Mouse (Mus musculus) limb, embryonic 15.5 days (tissue): ENCODE results near the gene Hps1. TPM values are rescaled to one million over a fixed set of nuclear protein-coding genes. Genes with fewer than 3 reads are reported as not detected.
"Not testable (repeated sequence)": the region's sequence is repeated elsewhere in the genome, so short reads cannot be mapped to it uniquely, and the experiment has no call there.

Source experiments
- ATAC-seq: fragments of 200-750 bp; cut with Nextera tagmentation; 2 replicates; pipeline ENCODE4 v1.8.0; 2017; ENCODE audit warnings: low read depth, moderate TSS enrichment; ENCODE audit not compliant: insufficient number of reproducible peaks, low FRiP score, low TSS enrichment
- H3K27ac ChIP-seq: fragments of 300-500 bp; sonication (generic); 2 replicates; pipeline ENCODE4 v1.5.1; 2015; ENCODE audit warnings: moderate library complexity, mild to moderate bottlenecking, inconsistent platforms
- H3K27me3 ChIP-seq: fragments of 300-500 bp; sonication (generic); 2 replicates; pipeline ENCODE4 v1.6.1; 2015; ENCODE audit warnings: inconsistent platforms
- H3K36me3 ChIP-seq: fragments of 300-500 bp; sonication (generic); 2 replicates; pipeline ENCODE4 v1.6.1; 2015; ENCODE audit warnings: inconsistent platforms
- H3K4me1 ChIP-seq: fragments of 300-500 bp; sonication (generic); 2 replicates; pipeline ENCODE4 v1.6.1; 2015; ENCODE audit warnings: inconsistent platforms
- H3K4me2 ChIP-seq: fragments of 300-500 bp; sonication (generic); 2 replicates; pipeline ENCODE4 v1.6.1; 2015; ENCODE audit warnings: mild to moderate bottlenecking, inconsistent platforms
- H3K4me3 ChIP-seq: fragments of 300-500 bp; sonication (generic); 2 replicates; pipeline ENCODE4 v1.5.1; 2015; ENCODE audit warnings: mild to moderate bottlenecking, inconsistent platforms
- H3K9ac ChIP-seq: fragments of 300-500 bp; sonication (generic); 2 replicates; pipeline ENCODE4 v1.6.1; 2015; ENCODE audit warnings: inconsistent platforms
- H3K9me3 ChIP-seq: fragments of 300-500 bp; sonication (generic); 2 replicates; pipeline ENCODE4 v1.6.1; 2016; ENCODE audit warnings: inconsistent platforms
- WGBS: fragments of 180-500 bp; shearing (Covaris S2); methylation state at CpG from one replicate; pipeline ENCODE4 v1.1.7; 2015; 5-methylcytosine and 5-hydroxymethylcytosine counted together
- polyA plus RNA-seq: library from polyadenylated mRNA; unstranded; fragments of >200 nt; fragmentation: Nextera tagmentation; extraction: Ambion mirVana; gene quantifications from 2 replicates; pipeline ENCODE4 v1.2.1, GENCODE M21; 2015

Hps1 gene
- polyA plus RNA-seq, 1 experiment from 2014 or later, result 15.3 TPM

GRCm38 (mm10) chr19:42785562-42786220 is 5.9 kb upstream of the Hps1 start:
- 60% methylated on average over 8 of the region's 8 CpGs for WGBS
- H3K27me3 ChIP-seq, result 0 out of 2 replicates have a peak, but pooled peaks cover 14% of the 10 kb centered on the region
- H3K4me1 ChIP-seq, result 0 out of 2 replicates have a peak, but pooled peaks cover 3% of the 10 kb centered on the region
- no peaks in the 10 kb centered on the region for H3K9me3 ChIP-seq
- H3K36me3 ChIP-seq, result no peaks in the 10 kb centered on the region
- H3K9ac ChIP-seq, result no peak overlapping the region
- H3K4me3 ChIP-seq, result no peak overlapping the region
- ATAC-seq, result no peak
- no peak overlapping the region for H3K4me2 ChIP-seq
- no peak overlapping the region for H3K27ac ChIP-seq

GRCm38 (mm10) chr19:42785129-42785528 is 5.4 kb upstream of the Hps1 start:
- H3K27me3 ChIP-seq, result 0 out of 2 replicates have a peak, but pooled peaks cover 14% of the 10 kb centered on the region
- H3K9me3 ChIP-seq, result no peaks in the 10 kb centered on the region
- no peak for ATAC-seq
- no peak overlapping the region for H3K4me3 ChIP-seq
- no peaks in the 10 kb centered on the region for H3K36me3 ChIP-seq
- H3K9ac ChIP-seq, result no peak overlapping the region
- 39% methylated on average over 2 of the region's 2 CpGs for WGBS
- no peak overlapping the region for H3K27ac ChIP-seq
- H3K4me2 ChIP-seq, result no peak overlapping the region
- H3K4me1 ChIP-seq, result peaks cover 3% of the 10 kb centered on the region; the same call in 1 of the 2 replicates

- not testable (repeated sequence) for ATAC-seq, H3K36me3 ChIP-seq, H3K9me3 ChIP-seq, H3K27me3 ChIP-seq
- Histone ChIP-seq H3K4me1 (peaks cover 12% of the 10 kb centered on the region), H3K27ac (peak overlapping the region; percentile 87), H3K4me2 (peak overlapping the region; percentile 78), H3K4me3 (peak overlapping the region; percentile 67), H3K9ac (peak overlapping the region; percentile 65; the same call in 1 of the 2 replicates)
- 46% methylated on average over 7 of the region's 7 CpGs for WGBS
Measured at GRCm38 (mm10) chr19:42780156-42780538, 369 bp upstream of the Hps1 start.

DNA sequence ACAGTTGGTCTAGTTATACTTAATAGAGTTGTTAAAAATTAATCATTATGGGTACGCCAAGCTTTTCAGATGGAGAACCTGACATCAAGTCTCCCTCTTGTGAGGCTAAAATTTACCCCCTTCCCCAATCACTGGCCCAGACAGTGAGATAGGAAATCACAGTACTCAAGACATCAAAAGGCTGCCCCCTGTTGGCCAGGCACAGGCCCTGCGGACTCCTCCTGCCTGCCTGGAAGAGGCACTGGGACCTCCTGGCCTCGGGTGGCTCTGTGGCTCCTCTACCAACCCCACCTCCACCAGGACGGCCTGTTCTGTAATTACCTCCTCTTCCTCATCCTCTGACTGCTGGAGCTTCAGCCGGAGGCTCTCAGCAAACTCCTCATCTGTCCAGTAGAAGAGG is 2.0 kb downstream of the Hps1 start:
- Histone ChIP-seq H3K36me3 (no peaks in the 10 kb centered on the region), H3K4me1 (peaks cover 12% of the 10 kb centered on the region), H3K4me2 (no peak overlapping the region), H3K27me3 (no peaks in the 10 kb centered on the region), H3K4me3 (no peak overlapping the region), H3K27ac (no peak overlapping the region), H3K9me3 (no peaks in the 10 kb centered on the region), H3K9ac (no peak overlapping the region)
- WGBS, result 76% methylated on average over 5 of the region's 5 CpGs
- no peak for ATAC-seq

- no peaks in the 10 kb centered on the region for H3K36me3 ChIP-seq
- ATAC-seq, result no peak
- H3K27me3 ChIP-seq, result no peaks in the 10 kb centered on the region
- no peak overlapping the region for H3K4me2 ChIP-seq
- H3K4me3 ChIP-seq, result no peak overlapping the region
- H3K27ac ChIP-seq, result no peak overlapping the region
- 100% methylated on average over 1 of the region's 1 CpGs for WGBS
- H3K4me1 ChIP-seq, result peaks cover 12% of the 10 kb centered on the region
- no peaks in the 10 kb centered on the region for H3K9me3 ChIP-seq
- H3K9ac ChIP-seq, result no peak overlapping the region
Measured at GRCm38 (mm10) chr19:42776813-42777212, 3.0 kb downstream of the Hps1 start.

- H3K4me1 ChIP-seq, result no peaks in the 10 kb centered on the region; the same call in 1 of the 2 replicates
- H3K27ac ChIP-seq, result no peak overlapping the region
- H3K9ac ChIP-seq, result no peak overlapping the region
- 72% methylated on average over 23 of the region's 23 CpGs for WGBS
- no peaks in the 10 kb centered on the region for H3K9me3 ChIP-seq
- H3K27me3 ChIP-seq, result no peaks in the 10 kb centered on the region
- H3K36me3 ChIP-seq, result peaks cover 10% of the 10 kb centered on the region
- no peak overlapping the region for H3K4me3 ChIP-seq
- ATAC-seq, result no peak
- H3K4me2 ChIP-seq, result no peak overlapping the region
Measured at GRCm38 (mm10) chr19:42770141-42770872, 9.5 kb downstream of the Hps1 start.

DNA sequence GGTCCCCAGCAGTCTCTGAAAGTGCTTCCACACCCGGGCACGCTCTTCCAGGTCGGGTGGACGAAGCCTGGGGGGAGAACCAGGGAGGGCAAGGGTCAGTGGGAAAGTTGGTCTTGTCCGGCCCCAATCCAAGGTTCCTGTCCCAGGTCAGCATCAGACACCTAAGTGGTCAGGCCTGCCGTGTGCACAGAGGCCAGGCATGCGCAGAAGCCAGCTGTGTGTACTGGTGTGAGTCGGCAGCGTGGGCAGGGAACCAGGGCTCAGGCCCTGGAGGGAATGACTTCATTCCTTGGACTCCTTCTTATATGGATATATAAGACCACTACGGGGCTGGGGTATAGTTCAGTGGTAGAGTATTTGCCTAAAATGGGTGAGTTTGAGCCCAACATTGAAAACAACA is 10.1 kb downstream of the Hps1 start:
- WGBS, result 82% methylated on average over 10 of the region's 10 CpGs

DNA sequence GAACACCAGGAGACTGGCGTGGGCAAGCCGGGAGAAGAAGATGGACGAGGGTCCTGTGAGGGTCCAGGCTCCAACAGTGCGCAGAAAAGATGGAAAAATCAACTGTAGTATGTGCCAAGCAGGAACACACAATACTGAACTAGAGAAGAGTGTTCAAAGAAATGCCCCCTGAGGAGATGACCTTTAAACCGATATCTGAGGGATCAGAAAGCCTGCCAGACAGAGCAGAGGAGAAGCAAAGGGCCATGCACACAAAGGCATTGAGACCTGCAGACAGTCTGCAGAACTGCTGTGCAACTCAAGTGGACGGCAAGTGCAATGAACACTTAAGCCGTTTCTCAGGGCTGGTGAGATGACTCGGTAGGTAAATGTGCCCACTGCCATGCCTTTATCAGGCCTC is 12.4 kb downstream of the Hps1 start:
- ATAC-seq, result no peak
- 77% methylated on average over 8 of the region's 8 CpGs for WGBS
- Histone ChIP-seq H3K4me3 (no peak overlapping the region), H3K9me3 (no peaks in the 10 kb centered on the region), H3K4me2 (no peak overlapping the region), H3K4me1 (peaks cover 16% of the 10 kb centered on the region), H3K9ac (no peak overlapping the region), H3K27me3 (no peaks in the 10 kb centered on the region), H3K36me3 (peaks cover 10% of the 10 kb centered on the region), H3K27ac (no peak overlapping the region)

More for the DNA sequence above, 10.1 kb downstream of the Hps1 start:
- H3K27ac ChIP-seq, result no peak overlapping the region
- no peak overlapping the region for H3K9ac ChIP-seq
- no peak overlapping the region for H3K4me2 ChIP-seq
- no peaks in the 10 kb centered on the region for H3K27me3 ChIP-seq
- H3K4me3 ChIP-seq, result no peak overlapping the region
- peaks cover 4% of the 10 kb centered on the region for H3K4me1 ChIP-seq
- no peaks in the 10 kb centered on the region for H3K9me3 ChIP-seq
- H3K36me3 ChIP-seq, result peaks cover 10% of the 10 kb centered on the region
- no peak for ATAC-seq

DNA sequence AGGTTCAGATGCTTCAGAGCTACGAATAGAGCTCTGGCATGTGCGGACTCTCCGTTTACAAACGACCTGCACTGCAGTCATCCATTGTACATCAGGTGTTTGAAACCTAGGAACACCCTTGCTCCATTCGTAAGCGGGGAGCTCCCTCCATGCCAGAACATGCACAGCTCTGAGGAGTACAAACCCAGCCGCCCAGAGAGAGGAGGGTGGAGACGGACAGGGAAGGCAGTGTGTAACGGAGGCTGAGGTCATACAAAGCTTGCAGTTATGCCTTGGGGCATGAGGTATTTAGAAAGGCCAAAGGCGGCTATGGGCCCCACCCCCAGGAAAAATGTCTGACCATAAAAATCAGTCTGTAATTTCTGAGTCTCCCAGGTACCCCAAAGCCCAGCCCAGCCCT is 15.4 kb downstream of the Hps1 start:
- no peak overlapping the region for H3K9ac ChIP-seq
- ATAC-seq, result no peak
- WGBS, result 38% methylated on average over 10 of the region's 10 CpGs
- no peak overlapping the region for H3K4me3 ChIP-seq
- H3K9me3 ChIP-seq, result no peaks in the 10 kb centered on the region
- peaks cover 20% of the 10 kb centered on the region for H3K4me1 ChIP-seq
- peak overlapping the region; percentile 75; the same call in 1 of the 2 replicates for H3K27ac ChIP-seq
- H3K4me2 ChIP-seq, result peak overlapping the region; percentile 5; the same call in 1 of the 2 replicates
- no peaks in the 10 kb centered on the region for H3K27me3 ChIP-seq
- no peaks in the 10 kb centered on the region; the same call in 1 of the 2 replicates for H3K36me3 ChIP-seq

DNA sequence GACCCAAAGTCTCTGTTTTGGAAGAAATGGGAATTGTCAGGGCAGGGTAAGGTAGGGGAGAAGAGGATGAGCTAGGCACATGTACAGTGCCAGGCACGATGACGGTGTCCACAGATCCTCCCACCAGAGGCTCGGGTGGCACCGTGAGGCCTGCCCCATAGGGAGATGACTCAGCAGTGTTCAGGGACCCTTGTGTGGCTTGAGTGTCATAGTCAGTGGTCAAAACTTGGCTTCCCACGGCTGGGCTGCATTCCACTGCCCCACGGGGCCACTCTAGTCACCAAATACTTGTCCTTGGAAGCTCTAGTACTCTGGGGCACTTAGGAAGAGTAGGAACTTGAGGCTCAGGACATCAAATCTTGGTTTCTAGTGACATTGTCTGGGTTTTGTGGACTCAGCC is 23.1 kb downstream of the Hps1 start:
- Histone ChIP-seq H3K4me2 (no peak overlapping the region), H3K36me3 (no peaks in the 10 kb centered on the region; the same call in 1 of the 2 replicates), H3K4me3 (no peak overlapping the region), H3K27ac (no peak overlapping the region), H3K9ac (no peak overlapping the region), H3K4me1 (peaks cover 41% of the 10 kb centered on the region), H3K27me3 (no peaks in the 10 kb centered on the region), H3K9me3 (no peaks in the 10 kb centered on the region)
- ATAC-seq, result no peak
- 84% methylated on average over 6 of the region's 6 CpGs for WGBS

GRCm38 (mm10) chr19:42755148-42755870 is 24.5 kb downstream of the Hps1 start:
- Histone ChIP-seq H3K4me1 (peaks cover 39% of the 10 kb centered on the region), H3K4me2 (no peak overlapping the region), H3K36me3 (no peaks in the 10 kb centered on the region), H3K9me3 (no peaks in the 10 kb centered on the region), H3K9ac (no peak overlapping the region), H3K4me3 (no peak overlapping the region), H3K27me3 (no peaks in the 10 kb centered on the region), H3K27ac (no peak overlapping the region)
- 61% methylated on average over 15 of the region's 15 CpGs for WGBS
- no peak for ATAC-seq
